Mouse (Mus musculus) spleen, adult 2 months (tissue): ENCODE measurements around the gene Manf. TPM values are rescaled to one million over a fixed set of nuclear protein-coding genes. Genes with fewer than 3 reads are reported as not detected.

Experiments
- DNase-seq, 2 experiments: peaks; one replicate each; pipeline versions ENCODE4 v3.0.0 to v3.0.0-alpha.2; 2012 to 2021; ENCODE audit warnings: low spot score in 2 of 2, low read depth in 1 of 2
- H3K27ac ChIP-seq: fragments of 200-500 bp; 2 replicates; pipeline ENCODE4 v1.5.1; 2012; ENCODE audit warnings: low read length, inconsistent platforms; ENCODE audit not compliant: insufficient read depth
- H3K27me3 ChIP-seq: fragments of 200-500 bp; 2 replicates; pipeline ENCODE4 v1.6.1; 2012; ENCODE audit warnings: mild to moderate bottlenecking, moderate library complexity, low read length, inconsistent platforms; ENCODE audit not compliant: control insufficient read depth, insufficient read depth
- H3K36me3 ChIP-seq: fragments of 200-500 bp; 2 replicates; pipeline ENCODE4 v1.6.1; 2012; ENCODE audit warnings: mild to moderate bottlenecking, low read length, inconsistent platforms; ENCODE audit not compliant: control insufficient read depth, insufficient read depth
- H3K4me1 ChIP-seq: fragments of 200-500 bp; 2 replicates; pipeline ENCODE4 v1.6.1; 2011; ENCODE audit warnings: inconsistent platforms; ENCODE audit not compliant: control insufficient read depth, insufficient read depth, insufficient read length
- H3K4me3 ChIP-seq: fragments of 200-500 bp; 2 replicates; pipeline ENCODE4 v1.5.1; 2011; ENCODE audit warnings: mild to moderate bottlenecking, inconsistent platforms; ENCODE audit not compliant: insufficient read depth, insufficient read length; ENCODE audit errors: extremely low read depth
- CTCF ChIP-seq: fragments of 200-500 bp; IDR thresholded peaks from 2 replicates; pipeline ENCODE4 v1.5.1; 2011; ENCODE audit warnings: mild to moderate bottlenecking, inconsistent platforms; ENCODE audit not compliant: insufficient read depth, insufficient read length, insufficient replicate concordance; ENCODE audit errors: extremely low read depth
- POLR2A ChIP-seq: fragments of 200-500 bp; IDR thresholded peaks from 2 replicates; pipeline ENCODE4 v1.6.1; 2011; ENCODE audit warnings: low read depth, low read length, inconsistent platforms
- WGBS: fragments of 180-500 bp; shearing (Covaris S2); methylation state at CpG from one replicate; pipeline ENCODE4 v1.1.7; 2018; 5-methylcytosine and 5-hydroxymethylcytosine counted together
- polyA plus RNA-seq: library from polyadenylated mRNA; depleted of rRNA; stranded (reverse); fragments of >200 nt; gene quantifications from 2 replicates; pipeline ENCODE4 v1.2.3, GENCODE M21; 2012

Manf gene
- polyA plus RNA-seq, 1 experiment: 10.4 TPM

DNA sequence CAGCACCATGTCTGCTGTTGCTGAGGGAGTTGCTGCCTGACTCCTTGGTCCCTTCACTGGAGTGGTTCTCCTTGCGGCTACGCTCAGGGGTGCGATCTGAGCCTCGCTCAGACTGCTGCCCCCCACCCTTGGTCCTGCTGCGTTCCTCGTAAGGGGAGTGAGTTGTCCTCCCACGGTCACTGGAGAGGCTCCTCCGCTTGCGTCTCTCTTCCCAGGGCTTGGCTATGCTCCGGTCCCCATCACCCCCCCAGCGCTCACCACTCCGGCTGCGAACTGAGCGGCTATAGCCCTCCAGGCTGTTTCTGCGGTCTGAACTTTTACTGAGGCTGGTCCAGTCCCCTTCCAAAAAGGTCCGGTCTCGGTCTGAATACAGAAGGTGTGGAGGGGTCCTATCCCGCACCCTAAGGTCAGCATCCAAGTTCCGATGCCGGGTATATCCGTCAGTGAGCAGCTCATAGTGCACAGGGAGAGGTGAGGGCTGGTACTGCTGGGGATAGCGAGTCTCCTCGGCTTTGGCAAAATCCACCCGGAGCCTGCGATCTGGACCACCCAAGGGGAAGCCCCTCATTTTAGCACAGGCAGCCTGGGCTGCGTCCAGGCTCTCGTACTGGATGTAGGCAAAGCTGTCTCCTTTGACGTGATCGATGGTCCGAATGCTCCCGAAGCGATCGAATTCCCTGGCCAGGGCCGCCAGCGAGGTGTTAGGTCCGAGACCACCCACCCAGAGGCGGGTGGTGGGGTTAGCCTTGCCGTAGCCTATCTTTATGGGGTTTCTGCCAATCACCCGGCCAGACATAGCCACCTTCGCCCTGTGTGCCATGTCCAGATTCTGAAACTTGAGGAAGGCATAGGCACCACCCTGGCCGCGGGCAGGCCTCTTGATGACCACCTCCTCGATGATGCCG, 6.5 kb downstream of the Manf start:
- TF ChIP-seq CTCF: no peak
- H3K27ac ChIP-seq: no peak overlapping the region
- DNase-seq: peak in 1 of 2 experiments; percentile 6
- H3K4me3 ChIP-seq: peak overlapping the region; percentile 86; the same call in 1 of the 2 replicates
- H3K36me3 ChIP-seq: peaks cover 32% of the 10 kb centered on the region
- peaks cover 14% of the 10 kb centered on the region for H3K4me1 ChIP-seq
- no peaks in the 10 kb centered on the region for H3K27me3 ChIP-seq
- WGBS: 83% methylated on average over 44 of the region's 44 CpGs

DNA sequence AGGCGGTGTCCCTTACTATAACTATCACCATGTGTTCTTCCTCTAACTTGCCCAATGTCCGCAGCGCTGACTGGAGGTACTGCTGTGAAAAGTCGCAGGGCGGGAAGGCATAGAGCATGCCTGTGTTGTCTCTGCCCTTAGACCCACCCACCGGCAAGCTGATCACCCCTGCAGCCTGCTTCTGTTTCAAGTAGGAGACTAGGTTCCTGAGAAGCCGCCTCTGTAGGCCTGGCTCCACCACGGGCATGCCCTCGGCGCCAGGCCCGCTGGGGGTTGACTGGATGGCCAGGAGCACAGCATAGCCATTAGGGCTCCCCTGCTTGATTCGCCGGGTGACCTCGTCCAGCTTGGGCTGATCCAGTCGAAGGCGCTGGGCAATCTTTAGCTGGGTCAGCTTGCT, 7.5 kb downstream of the Manf start:
- peaks cover 14% of the 10 kb centered on the region for H3K4me1 ChIP-seq
- H3K27me3 ChIP-seq: no peaks in the 10 kb centered on the region
- H3K4me3 ChIP-seq: no peak overlapping the region
- 78% methylated on average over 16 of the region's 16 CpGs for WGBS
- no peak for DNase-seq
- TF ChIP-seq POLR2A (no peak), CTCF (no peak)
- peaks cover 29% of the 10 kb centered on the region for H3K36me3 ChIP-seq
- no peak overlapping the region for H3K27ac ChIP-seq

DNA sequence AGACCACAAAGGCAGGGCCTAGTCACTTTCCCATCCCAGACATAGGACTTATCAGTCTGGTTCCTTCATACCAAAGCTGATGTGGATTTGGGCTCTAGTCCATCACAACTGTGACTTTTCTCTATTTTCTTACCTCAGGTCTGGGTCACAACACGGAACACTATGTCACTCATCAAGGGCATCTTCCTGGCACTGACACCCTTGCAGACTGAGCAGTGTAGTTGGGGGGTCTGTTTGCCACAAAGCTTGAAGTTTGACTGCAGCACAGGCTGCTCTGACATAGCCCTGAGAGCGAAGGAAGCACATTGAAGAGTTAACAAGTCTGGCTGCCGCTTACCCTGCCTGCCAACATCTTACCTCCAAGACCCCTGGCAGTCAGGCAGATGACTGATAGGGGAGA, 8.7 kb downstream of the Manf start:
- TF ChIP-seq POLR2A (no peak), CTCF (no peak)
- Histone ChIP-seq H3K36me3 (peaks cover 23% of the 10 kb centered on the region), H3K4me3 (no peak overlapping the region), H3K27me3 (no peaks in the 10 kb centered on the region), H3K27ac (no peak overlapping the region), H3K4me1 (peaks cover 14% of the 10 kb centered on the region)
- 91% methylated on average over 3 of the region's 3 CpGs for WGBS
- DNase-seq: no peak

DNA sequence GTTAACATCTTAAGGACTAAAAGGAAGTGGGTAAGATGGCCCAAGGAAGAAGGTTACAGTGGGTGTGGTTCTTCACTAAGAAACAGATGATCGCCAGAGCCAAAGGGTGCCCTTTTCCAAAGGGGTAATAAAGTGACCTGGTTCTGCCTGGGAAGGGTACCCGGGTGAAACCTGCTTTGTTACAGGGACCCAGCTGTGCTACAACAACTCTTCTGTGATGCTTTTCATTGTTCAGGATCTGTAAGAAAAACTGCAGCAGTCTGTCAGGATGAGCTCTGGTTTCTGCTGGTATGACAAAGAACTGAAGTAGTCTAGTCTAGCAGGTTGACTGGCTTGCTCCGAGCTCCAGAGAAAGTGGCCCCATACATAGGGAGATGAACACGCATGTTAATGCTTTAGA, 9.6 kb downstream of the Manf start:
- no peak for DNase-seq
- H3K4me3 ChIP-seq: no peak overlapping the region
- TF ChIP-seq CTCF (no peak), POLR2A (no peak)
- peaks cover 23% of the 10 kb centered on the region for H3K36me3 ChIP-seq
- H3K27ac ChIP-seq: no peak overlapping the region
- H3K27me3 ChIP-seq: no peaks in the 10 kb centered on the region
- WGBS: 59% methylated on average over 4 of the region's 4 CpGs
- H3K4me1 ChIP-seq: peaks cover 10% of the 10 kb centered on the region

DNA sequence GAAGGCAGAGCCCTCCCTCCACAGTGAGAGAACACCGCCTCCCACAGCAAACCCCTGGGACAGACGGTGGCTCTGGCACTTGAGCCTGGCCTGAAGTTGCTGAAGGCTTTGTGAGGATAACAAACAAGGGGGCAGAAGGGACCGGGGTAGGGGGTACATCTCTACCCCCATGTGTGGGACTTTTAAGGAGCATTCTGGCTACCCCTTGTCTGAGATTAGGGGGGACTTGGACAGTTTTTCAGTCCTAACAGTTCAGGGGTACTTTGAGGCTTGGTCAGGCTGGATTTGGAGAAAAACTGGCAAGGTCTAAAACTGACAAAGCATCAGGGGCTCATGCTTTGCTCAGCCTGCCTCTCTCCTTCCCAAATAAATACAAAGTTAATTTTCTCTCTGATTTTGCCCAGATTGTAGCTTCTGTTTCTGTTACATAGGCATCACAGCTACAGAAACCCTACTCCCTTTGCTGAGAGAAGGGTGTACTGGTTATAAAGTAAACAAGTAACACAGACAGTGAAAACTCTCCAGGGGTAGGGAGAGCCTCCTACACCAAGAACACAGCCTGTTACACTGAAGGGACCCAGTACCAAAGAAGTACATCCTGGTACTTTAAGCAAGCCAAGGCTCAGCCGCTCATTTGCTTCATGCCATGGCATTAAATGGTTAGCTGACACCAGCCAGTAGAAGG, 10.6 kb downstream of the Manf start:
- H3K4me1 ChIP-seq: peaks cover 10% of the 10 kb centered on the region
- DNase-seq: no peak
- TF ChIP-seq CTCF: no peak
- TF ChIP-seq POLR2A: no peak
- no peaks in the 10 kb centered on the region for H3K27me3 ChIP-seq
- no peak overlapping the region for H3K4me3 ChIP-seq
- H3K27ac ChIP-seq: no peak overlapping the region
- WGBS: 79% methylated on average over 4 of the region's 4 CpGs
- H3K36me3 ChIP-seq: peaks cover 23% of the 10 kb centered on the region

DNA sequence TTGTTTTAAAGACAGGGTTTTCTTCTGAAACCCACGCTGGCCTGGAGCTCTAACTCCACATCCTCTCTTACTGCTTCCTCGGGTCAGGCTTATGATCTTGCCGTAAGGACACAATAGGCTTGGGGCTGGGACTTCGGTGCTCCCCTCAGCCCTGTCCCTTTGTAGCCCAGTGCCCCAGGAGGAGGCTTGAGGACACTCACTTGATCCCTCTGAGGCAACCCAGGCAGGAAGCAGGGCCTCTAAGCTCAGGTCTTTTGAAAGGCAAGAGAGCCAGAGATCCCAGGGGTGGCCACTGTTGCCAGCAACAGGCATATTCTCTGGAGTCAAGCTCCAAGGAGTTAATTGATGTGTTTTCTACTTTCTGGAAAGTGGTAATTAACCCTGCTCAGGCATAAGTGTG, 12.3 kb downstream of the Manf start:
- TF ChIP-seq POLR2A: no peak
- TF ChIP-seq CTCF: no peak
- Histone ChIP-seq H3K4me1 (peaks cover 3% of the 10 kb centered on the region), H3K27ac (no peak overlapping the region), H3K36me3 (peaks cover 22% of the 10 kb centered on the region), H3K27me3 (no peaks in the 10 kb centered on the region), H3K4me3 (no peak overlapping the region)
- WGBS: 84% methylated on average over 4 of the region's 4 CpGs
- DNase-seq: no peak

DNA sequence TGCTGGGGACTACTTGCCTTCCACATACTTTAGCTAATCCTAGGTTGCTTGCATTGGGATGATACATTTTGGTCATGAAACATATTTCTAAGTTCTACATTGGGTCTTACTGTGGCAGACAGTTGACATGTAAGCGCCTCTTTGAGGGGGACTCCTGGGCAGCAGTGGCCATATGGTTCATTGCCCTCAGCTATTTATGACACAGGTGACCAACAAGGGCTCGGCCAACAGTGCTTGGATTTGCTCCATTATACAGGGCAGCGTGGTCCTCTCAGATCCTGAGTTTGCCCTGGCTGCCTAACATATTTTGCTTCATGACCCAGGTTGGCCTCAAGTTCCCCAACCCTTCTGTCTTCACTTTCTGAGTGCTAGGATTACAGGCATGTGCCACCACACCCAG, 15.1 kb downstream of the Manf start:
- Histone ChIP-seq H3K4me1 (no peaks in the 10 kb centered on the region), H3K27me3 (no peaks in the 10 kb centered on the region), H3K4me3 (no peak overlapping the region), H3K27ac (no peak overlapping the region), H3K36me3 (peaks cover 24% of the 10 kb centered on the region)
- TF ChIP-seq CTCF (no peak), POLR2A (no peak)
- 92% methylated on average over 3 of the region's 3 CpGs for WGBS
- no peak for DNase-seq
